Mouse (Mus musculus) embryonic fibroblast, embryonic 13.5 days (primary cell): ENCODE measurements at regions not wholly inside any gene's neighbourhood (a gene's known extent, or its start where the extent isn't known, plus 50 kb on each side); places are given as distances from the start of the nearest gene placed in this dataset.
"Not testable (repeated sequence)": the region's sequence is repeated elsewhere in the genome, so short reads cannot be mapped to it uniquely, and the experiment has no call there.

Experiments used
- H3K27ac ChIP-seq: 2 replicates; pipeline ENCODE4 v1.5.1; 2012; ENCODE audit warnings: low read length, control low read depth, inconsistent platforms; ENCODE audit not compliant: insufficient read depth
- H3K4me1 ChIP-seq: 2 replicates; pipeline ENCODE4 v1.6.1; 2011; ENCODE audit warnings: low read length; ENCODE audit not compliant: control insufficient read depth, insufficient read depth
- H3K4me3 ChIP-seq: 2 replicates; pipeline ENCODE4 v1.5.1; 2011; ENCODE audit warnings: mild to moderate bottlenecking, control low read depth, low read length; ENCODE audit not compliant: insufficient read depth
- CTCF ChIP-seq: IDR thresholded peaks from 2 replicates; pipeline ENCODE4 v1.5.1; 2011; ENCODE audit warnings: mild to moderate bottlenecking, control low read depth, low read length, moderate library complexity, borderline replicate concordance; ENCODE audit not compliant: insufficient read depth
- POLR2A ChIP-seq: IDR thresholded peaks from 2 replicates; pipeline ENCODE4 v1.6.1; 2011; ENCODE audit warnings: low read depth, mild to moderate bottlenecking, control low read depth, low read length, moderate library complexity

- no peak for TF ChIP-seq POLR2A
- TF ChIP-seq CTCF, result no peak
- H3K4me3 ChIP-seq, result no peak overlapping the region
- peaks cover 10% of the 10 kb centered on the region for H3K4me1 ChIP-seq
- peak overlapping the region; percentile 100 for H3K27ac ChIP-seq
Measured at GRCm38 (mm10) chr17:82904961-82905360, 310.1 kb upstream of the Pkdcc start.

DNA sequence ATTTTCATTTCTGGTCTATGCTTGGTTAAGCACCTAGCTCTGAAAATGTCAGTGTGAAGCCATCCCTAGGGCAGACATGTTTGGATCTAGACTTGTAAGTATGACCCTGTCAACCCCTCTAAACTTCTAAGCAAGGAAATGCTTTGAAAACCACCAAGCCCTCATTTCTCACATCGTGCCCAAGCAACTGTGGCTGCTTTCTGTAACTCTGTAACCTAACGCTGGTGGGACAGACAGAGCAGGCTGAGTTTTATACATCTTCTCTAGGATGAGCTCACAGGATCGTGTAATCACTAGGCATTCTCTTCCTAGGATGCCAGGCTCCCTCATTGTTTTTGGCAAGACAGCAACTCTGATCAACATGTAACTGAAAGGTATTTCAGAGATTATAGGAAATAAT is 309.6 kb upstream of the Pkdcc start:
- TF ChIP-seq POLR2A (no peak), CTCF (no peak)
- no peak overlapping the region for H3K4me3 ChIP-seq
- H3K27ac ChIP-seq, result peak overlapping the region; percentile 100
- peaks cover 10% of the 10 kb centered on the region for H3K4me1 ChIP-seq

GRCm38 (mm10) chr17:82909189-82909588 is 305.9 kb upstream of the Pkdcc start:
- Histone ChIP-seq H3K27ac (no peak overlapping the region), H3K4me3 (no peak overlapping the region), H3K4me1 (peaks cover 10% of the 10 kb centered on the region)
- no peak for TF ChIP-seq CTCF
- no peak for TF ChIP-seq POLR2A

DNA sequence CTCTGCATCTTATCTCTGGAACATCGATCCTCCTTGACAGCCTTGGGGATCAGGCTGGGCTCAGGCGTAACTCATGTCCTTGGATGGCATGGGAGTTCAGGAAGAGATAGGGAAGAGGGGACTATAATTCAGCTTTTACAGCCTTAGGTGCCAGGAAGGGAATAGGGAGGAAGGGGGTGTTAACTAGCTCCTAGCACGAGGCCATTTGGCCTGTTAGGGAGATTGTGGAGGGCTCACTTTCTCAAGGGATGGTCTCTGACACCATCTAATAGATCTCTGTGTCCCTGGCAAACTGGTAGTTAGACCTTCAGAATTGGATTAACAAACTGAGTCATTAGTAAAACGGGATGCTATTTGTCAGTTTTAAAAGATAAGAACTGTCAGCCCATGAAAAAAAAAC is 292.1 kb upstream of the Pkdcc start:
- not testable (repeated sequence) for H3K4me3 ChIP-seq, H3K27ac ChIP-seq, H3K4me1 ChIP-seq

- Histone ChIP-seq H3K27ac (no peak overlapping the region), H3K4me3 (no peak overlapping the region), H3K4me1 (no peaks in the 10 kb centered on the region)
- TF ChIP-seq POLR2A, result no peak
Measured at GRCm38 (mm10) chr17:82925751-82926150, 289.3 kb upstream of the Pkdcc start.

- Histone ChIP-seq H3K4me1 (no peaks in the 10 kb centered on the region), H3K4me3 (no peak overlapping the region), H3K27ac (no peak overlapping the region)
- TF ChIP-seq CTCF (no peak), POLR2A (no peak)
Measured at GRCm38 (mm10) chr17:82927681-82928080, 287.4 kb upstream of the Pkdcc start.

DNA sequence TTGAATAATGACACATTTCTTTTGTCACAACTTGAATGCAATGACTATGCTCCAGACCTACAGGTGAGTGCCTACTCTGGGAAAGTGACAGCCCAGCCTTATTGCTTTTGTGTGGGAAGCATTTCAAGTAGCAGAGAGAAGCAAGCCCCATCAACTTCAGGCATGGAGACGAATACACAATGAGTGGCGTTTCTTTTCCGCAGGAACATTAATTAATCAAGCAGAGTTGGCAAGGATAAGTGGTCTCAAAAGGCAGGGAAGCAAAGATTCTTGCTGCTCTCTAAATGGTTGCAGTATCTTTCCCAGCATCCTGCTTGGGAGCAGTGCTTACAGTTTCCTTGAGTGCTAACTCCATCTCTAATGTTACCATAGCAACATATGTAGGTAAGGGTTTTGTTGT is 285.6 kb upstream of the Pkdcc start:
- Histone ChIP-seq H3K27ac (no peak overlapping the region), H3K4me3 (no peak overlapping the region), H3K4me1 (no peaks in the 10 kb centered on the region)
- no peak for TF ChIP-seq CTCF

- H3K4me3 ChIP-seq, result no peak overlapping the region
- H3K4me1 ChIP-seq, result no peaks in the 10 kb centered on the region
- no peak overlapping the region for H3K27ac ChIP-seq
- no peak for TF ChIP-seq POLR2A
- TF ChIP-seq CTCF, result no peak
Measured at GRCm38 (mm10) chr17:82930738-82931137, 284.4 kb upstream of the Pkdcc start.

DNA sequence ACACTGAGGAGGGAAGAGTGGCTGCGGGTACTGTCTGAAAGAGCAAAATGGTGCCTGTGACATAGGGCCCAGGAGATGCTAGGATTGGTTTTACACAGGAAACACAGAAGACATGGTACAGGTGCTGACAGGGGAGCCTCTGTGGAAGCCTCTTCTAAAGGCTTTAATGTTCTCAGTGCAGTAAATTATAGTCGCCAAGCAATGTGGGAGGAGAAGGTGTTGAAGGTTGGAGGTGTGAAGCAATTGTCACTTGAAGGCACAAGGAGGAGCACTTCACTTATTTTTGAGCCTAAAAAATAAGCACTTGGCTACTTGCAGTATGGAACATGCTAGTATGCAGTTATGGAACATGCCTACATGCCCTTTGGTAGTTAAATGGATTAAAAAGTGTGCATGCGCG is 283.6 kb upstream of the Pkdcc start:
- H3K4me3 ChIP-seq, result no peak overlapping the region
- H3K4me1 ChIP-seq, result no peaks in the 10 kb centered on the region
- TF ChIP-seq CTCF (no peak), POLR2A (no peak)
- H3K27ac ChIP-seq, result no peak overlapping the region

- H3K4me1 ChIP-seq, result no peaks in the 10 kb centered on the region
- TF ChIP-seq CTCF (no peak), POLR2A (no peak)
Measured at GRCm38 (mm10) chr17:82936836-82937235, 278.3 kb upstream of the Pkdcc start.

GRCm38 (mm10) chr17:82946083-82946482 is 269.0 kb upstream of the Pkdcc start:
- Histone ChIP-seq H3K4me1 (no peaks in the 10 kb centered on the region), H3K27ac (no peak overlapping the region), H3K4me3 (no peak overlapping the region)
- TF ChIP-seq POLR2A, result no peak
- TF ChIP-seq CTCF, result no peak

More at GRCm38 (mm10) chr17:82936836-82937235, 278.3 kb upstream of the Pkdcc start:
- H3K4me3 ChIP-seq, result no peak overlapping the region
- no peak overlapping the region for H3K27ac ChIP-seq
